In the genomic region with DNA sequence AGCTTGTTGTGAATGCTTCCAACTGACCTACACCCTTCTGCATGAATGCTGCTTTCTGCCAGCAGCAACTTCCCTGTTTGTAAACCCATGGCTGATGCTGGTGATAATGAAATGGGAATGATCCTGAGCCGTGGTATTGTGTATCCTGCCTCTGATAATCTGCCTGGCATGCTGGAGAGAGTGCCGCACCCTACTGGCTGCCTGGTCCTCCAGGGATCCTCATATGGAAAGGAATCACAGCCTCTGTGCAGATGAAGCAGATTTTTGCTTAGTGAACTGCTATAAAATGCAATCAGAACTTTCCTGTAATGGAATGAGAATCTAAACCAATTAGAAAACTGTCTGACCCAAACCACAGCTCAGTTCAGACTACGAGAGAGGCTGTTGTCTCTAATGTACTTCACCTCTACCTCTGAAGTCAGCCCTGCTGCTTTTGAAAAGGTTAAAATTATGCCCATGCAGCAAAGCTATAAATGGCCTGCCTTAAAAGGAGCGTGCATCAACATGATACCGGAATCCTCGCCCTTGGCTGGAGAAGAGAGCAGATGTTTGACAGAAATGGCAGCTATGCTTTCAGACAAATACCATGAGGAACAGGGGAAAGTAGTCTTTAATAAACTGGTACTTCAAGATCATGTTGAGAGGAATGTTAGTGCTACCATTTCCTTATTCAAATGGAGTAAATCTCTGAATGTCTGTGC, we compare ENCODE assay signal across 14 mouse cellular contexts.
A peak's percentile ranks its signal among the peaks of the same experiment; 100 is the strongest.
DNase-seq lines count a peak whose midpoint lies in the region; ATAC-seq lines count a peak whose summit lies in the region.
"Had no signal": no experiment of that assay in that cellular context is flagged by ENCODE, and none has a peak within 500 bp of the region (broad histone marks: within the 10 kb centered on the region; RNA-seq: fewer than 3 reads in every experiment).

No protein-coding gene starts in this region.

- ATAC-seq in frontal cortex, adult (ENCODE audit: low TSS enrichment) = peak; percentile 85
- 0 out of 2 replicates have a peak, but pooled peaks have one; percentile 46 for ATAC-seq in neural tube, embryonic 14.5 days (ENCODE audit: low read depth)
- no peak for ATAC-seq in neural tube, embryonic 15.5 days (ENCODE audit: low FRiP score)
- ATAC-seq: intestine, embryonic 15.5 days; Patski had no signal

- H3K4me3 ChIP-seq in neural tube, embryonic 14.5 days (ENCODE audit: low read depth, low read length) = no peak overlapping the region
- H3K4me3 ChIP-seq in neural tube, embryonic 15.5 days (replicated peaks) = no peak overlapping the region
- H3K4me3 ChIP-seq: embryonic facial prominence, embryonic 15.5 days; intestine, embryonic 15.5 days; myocyte had no signal

- intact Hi-C loops in heart, postnatal 10 days (cut with DNase I) = no loop called here
- intact Hi-C loops in heart, postnatal 36 days (cut with DNase I) = no loop called here

- DNase-seq in frontal cortex, postnatal 14 days (ENCODE audit: low spot score in 2 of 2) = no peak
- DNase-seq in heart, postnatal 10 days = peak; percentile 10 to 29
- DNase-seq in heart, postnatal 36 days = no peak
- peak; percentile 76 for DNase-seq in skeletal muscle tissue, adult 2 months (ENCODE audit: low read depth, low spot score)
- DNase-seq in Muller cell, postnatal 12 days (ENCODE audit: inconsistent ontology term) = no peak
- DNase-seq: lung, postnatal 36 days had no signal

- H3K4me2 ChIP-seq in neural tube, embryonic 14.5 days (ENCODE audit: low read depth, low read length) = no peak overlapping the region
- no peak overlapping the region for H3K4me2 ChIP-seq in neural tube, embryonic 15.5 days
- H3K4me2 ChIP-seq: embryonic facial prominence, embryonic 15.5 days; intestine, embryonic 15.5 days; midbrain, embryonic 11.5 days had no signal

- H3K27ac ChIP-seq in neural tube, embryonic 14.5 days (ENCODE audit: low read depth, low read length) = no peak overlapping the region
- H3K27ac ChIP-seq in neural tube, embryonic 15.5 days (replicated peaks) = no peak overlapping the region
- H3K27ac ChIP-seq: embryonic facial prominence, embryonic 15.5 days; intestine, embryonic 15.5 days had no signal

- H3K27me3 ChIP-seq in neural tube, embryonic 14.5 days (ENCODE audit: control insufficient read depth, insufficient read depth, low read length) = no peaks in the 10 kb centered on the region
- no peaks in the 10 kb centered on the region for H3K27me3 ChIP-seq in neural tube, embryonic 15.5 days (replicated peaks)
- H3K27me3 ChIP-seq: embryonic facial prominence, embryonic 15.5 days; intestine, embryonic 15.5 days; Patski had no signal

- no peaks in the 10 kb centered on the region for H3K36me3 ChIP-seq in neural tube, embryonic 14.5 days (ENCODE audit: control insufficient read depth, insufficient read depth, low read length)
- H3K36me3 ChIP-seq in neural tube, embryonic 15.5 days = no peaks in the 10 kb centered on the region
- H3K36me3 ChIP-seq: embryonic facial prominence, embryonic 15.5 days; intestine, embryonic 15.5 days had no signal

- 0 out of 2 replicates have a peak, but pooled peaks cover 2% of the 10 kb centered on the region for H3K4me1 ChIP-seq in neural tube, embryonic 14.5 days (ENCODE audit: control insufficient read depth, insufficient read depth, low read length)
- peaks cover 7% of the 10 kb centered on the region for H3K4me1 ChIP-seq in neural tube, embryonic 15.5 days
- H3K4me1 ChIP-seq: intestine, embryonic 15.5 days had no signal

- no peak overlapping the region for H3K9ac ChIP-seq in neural tube, embryonic 14.5 days (replicated peaks; ENCODE audit: low read depth, low read length)
- H3K9ac ChIP-seq in neural tube, embryonic 15.5 days (replicated peaks) = no peak overlapping the region
- H3K9ac ChIP-seq: embryonic facial prominence, embryonic 15.5 days; intestine, embryonic 15.5 days had no signal

- WGBS in neural tube, embryonic 14.5 days = 69% methylated on average over 6 of the region's 6 CpGs
- WGBS in neural tube, embryonic 15.5 days = 60% methylated on average over 6 of the region's 6 CpGs

- H3K9me3 ChIP-seq in neural tube, embryonic 14.5 days (ENCODE audit: control insufficient read depth, low read length) = no peaks in the 10 kb centered on the region
- H3K9me3 ChIP-seq in neural tube, embryonic 15.5 days (replicated peaks) = no peaks in the 10 kb centered on the region
- H3K9me3 ChIP-seq: embryonic facial prominence, embryonic 15.5 days; intestine, embryonic 15.5 days had no signal

Comparison
In these comparisons a context has a peak if more than half of its experiments do, and no peak if none do; other contexts are left out.
1. DNase-seq: peak in heart, postnatal 10 days (2 of 2) and skeletal muscle tissue, adult 2 months (single experiment); none in frontal cortex, postnatal 14 days (0 of 2), heart, postnatal 36 days (0 of 2) and Muller cell, postnatal 12 days (single experiment).